Mouse (Mus musculus): Measurements from ENCODE around the gene Lck.

Gene Lck

DNA sequence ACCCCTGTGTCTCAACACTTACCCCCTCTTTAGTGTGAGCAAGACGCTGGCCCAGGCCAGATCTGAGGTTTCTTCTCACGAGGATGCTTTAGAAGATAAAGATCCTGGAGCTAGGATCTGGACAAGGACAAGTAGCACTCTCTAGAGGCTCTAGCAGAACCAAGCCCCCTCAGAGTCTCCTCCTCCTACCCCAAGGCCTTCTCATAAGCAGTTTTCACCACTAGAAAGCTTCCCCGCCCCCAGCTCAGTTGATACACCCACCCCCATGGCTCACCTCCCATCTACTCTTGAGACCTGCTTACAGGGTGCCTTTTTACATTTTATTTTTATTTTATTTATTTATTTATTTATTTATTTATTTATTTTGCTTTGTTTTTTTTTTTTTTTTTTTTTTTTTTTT lies 63.8 kb downstream of the Lck start:
- DNase-seq (ENCODE audit: low read depth, low spot score): no peak

DNA sequence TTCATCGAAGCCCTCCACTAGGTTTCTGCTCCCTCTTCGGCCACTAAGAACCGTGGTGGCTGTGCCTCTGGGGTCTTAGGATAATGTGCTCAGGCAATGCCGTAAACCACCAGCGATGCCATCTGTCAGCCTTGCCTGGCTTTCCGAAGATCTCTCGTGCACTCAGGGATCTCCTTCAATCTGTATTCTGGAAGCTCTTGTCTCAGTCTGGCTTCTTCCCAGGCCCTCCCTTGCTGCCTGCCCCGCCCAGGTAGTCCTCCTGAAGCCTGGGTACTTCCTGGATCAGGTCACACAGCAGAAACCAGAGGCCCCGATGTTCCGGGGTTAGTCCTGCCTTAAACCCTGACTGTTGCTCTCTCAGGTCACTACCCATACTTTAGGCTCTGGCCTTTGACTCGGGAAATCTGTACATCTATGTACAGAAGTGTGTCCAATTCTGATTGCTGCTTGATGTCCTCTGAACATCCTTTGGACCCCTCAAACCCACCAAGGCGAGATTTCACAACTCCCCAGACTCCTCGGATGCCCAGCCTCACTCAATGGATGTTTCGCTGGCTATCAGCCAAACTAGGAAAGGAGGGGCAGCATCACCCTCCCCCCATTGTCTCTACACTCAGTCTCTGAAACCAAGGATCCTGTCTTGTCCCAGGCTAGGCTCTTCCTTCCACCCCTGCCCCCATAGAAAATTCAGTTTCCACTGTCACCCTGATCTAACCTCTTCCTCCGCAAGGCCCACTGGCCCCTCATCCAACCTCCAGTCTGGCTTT lies 64.4 kb downstream of the Lck start:
- DNase-seq (ENCODE audit: low read depth, low spot score): no peak

DNA sequence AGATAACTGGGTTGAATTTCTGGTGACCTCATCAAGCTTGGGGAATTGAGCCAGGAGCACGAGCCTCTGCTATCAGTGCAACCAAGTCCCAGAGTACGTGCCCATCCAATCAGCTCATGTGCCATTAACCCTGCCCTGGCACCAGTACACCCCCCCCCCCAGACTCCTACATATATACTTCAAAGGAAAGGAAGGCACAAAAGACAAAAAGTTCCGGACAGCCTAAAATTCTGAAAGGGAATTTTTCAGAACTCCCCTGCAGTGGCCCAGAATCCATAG lies 65.3 kb downstream of the Lck start:
- no peak for DNase-seq (ENCODE audit: low read depth, low spot score)

DNA sequence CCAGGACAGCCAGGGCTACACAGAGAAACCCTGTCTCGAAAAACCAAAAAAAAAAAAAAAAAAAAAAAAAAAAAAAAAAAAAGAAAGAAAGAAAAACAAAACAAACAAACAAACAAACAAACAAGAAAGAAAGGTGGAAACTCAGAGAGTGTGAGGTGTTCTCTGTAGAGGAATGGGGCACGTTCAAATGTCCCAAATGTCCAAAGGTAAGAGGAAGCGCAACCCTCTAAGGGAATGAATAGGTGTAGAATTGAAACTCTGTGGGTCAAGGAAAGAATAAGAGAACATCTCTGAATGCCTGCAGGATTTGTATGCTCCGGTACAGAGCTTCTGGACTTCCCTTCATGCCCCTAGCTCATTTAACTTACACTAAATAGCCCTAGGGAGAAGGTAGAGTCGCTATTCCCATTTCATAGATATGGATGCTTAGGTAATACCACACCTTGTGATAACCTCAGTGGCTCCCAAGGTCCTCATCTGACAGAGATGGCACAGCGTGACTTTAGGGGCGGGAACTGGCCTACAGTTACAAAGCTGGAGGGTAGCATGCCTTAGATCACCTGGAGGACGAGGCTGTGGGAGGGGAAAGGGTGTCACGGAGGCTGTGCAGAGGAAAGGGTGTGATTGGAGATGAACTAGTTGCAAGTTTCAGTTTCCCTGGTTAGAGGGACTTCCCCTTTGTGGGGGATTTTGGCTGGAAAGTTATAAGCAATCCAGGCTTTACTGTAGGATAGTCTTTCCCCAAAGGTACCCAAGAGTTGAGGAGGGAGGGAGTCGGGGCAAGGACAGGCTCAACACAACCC lies 65.8 kb downstream of the Lck start:
- no peak for DNase-seq (ENCODE audit: low read depth, low spot score)

DNA sequence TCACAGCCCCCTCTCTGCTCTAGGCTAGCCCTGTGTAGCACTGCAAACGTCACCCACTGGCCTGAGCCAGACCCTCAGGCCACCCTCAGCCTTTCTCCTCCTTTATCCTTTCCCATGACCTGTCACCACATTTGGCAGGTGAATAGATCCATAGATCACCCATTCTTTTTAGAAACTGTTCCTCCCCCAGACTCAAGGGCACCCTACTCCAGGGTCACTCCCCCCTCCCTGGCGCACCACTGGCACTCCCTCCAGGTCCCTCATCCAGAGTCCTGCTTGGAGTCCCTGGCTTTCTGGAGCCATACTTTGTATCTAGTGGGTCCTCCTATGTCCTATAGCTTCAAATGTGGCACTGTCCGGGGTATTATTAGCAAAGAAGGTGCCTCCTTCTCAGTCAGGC lies 67.9 kb downstream of the Lck start:
- DNase-seq (ENCODE audit: low read depth, low spot score): no peak

DNA sequence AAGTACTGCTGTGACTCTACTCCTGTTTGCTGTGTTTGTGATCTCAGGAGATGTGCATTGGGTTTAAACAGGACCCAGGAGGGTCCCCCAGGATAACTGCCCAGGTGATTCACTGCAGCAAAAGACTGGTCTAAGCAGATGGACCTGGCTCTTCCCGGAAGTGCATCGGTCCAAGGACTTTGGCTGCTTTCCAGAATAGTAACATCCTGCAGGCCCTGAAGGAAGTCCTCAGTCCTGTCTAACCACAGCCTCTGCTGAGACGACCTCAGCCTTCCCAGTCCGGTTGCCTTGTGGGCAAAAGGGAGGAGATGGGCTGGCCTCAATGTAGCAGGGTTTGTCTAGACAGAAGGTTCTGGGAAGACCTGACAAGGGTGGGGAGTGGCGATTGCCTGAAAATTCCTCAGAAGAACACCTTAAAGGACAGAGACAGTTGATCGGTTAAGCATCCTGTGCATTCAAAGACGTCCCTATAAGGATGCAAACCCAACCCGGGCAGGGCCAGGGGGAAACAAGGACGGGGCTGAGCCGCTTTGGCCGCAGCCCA lies 70.5 kb downstream of the Lck start:
- DNase-seq (ENCODE audit: low read depth, low spot score): no peak

DNA sequence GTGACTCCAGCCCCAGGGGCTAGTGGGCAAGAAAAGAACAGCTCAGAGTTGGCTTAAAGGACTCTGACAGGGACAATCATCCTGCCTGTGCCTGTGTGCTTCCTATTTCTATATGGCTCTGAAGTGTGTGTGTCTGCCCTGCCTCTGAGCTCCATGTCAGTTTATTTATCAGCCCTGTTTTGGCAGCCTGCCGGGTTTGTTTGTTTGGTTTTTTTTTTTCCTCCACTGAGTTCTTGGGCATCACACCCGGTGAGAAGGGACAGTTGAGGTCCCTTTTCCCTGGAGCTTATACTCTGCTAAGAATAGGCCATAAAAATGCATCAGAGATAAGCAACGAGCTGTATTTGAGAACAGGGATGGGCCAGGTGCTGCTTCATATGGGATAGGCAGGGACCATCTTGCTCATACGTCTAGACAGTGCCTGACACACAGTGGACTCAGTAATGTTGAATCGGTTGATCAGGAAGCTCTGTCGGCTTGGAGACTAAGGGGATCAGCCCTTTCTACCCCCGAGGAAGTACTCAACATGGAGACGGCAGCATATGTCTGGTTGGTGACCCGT lies 71.0 kb downstream of the Lck start:
- DNase-seq (ENCODE audit: low read depth, low spot score): no peak

DNA sequence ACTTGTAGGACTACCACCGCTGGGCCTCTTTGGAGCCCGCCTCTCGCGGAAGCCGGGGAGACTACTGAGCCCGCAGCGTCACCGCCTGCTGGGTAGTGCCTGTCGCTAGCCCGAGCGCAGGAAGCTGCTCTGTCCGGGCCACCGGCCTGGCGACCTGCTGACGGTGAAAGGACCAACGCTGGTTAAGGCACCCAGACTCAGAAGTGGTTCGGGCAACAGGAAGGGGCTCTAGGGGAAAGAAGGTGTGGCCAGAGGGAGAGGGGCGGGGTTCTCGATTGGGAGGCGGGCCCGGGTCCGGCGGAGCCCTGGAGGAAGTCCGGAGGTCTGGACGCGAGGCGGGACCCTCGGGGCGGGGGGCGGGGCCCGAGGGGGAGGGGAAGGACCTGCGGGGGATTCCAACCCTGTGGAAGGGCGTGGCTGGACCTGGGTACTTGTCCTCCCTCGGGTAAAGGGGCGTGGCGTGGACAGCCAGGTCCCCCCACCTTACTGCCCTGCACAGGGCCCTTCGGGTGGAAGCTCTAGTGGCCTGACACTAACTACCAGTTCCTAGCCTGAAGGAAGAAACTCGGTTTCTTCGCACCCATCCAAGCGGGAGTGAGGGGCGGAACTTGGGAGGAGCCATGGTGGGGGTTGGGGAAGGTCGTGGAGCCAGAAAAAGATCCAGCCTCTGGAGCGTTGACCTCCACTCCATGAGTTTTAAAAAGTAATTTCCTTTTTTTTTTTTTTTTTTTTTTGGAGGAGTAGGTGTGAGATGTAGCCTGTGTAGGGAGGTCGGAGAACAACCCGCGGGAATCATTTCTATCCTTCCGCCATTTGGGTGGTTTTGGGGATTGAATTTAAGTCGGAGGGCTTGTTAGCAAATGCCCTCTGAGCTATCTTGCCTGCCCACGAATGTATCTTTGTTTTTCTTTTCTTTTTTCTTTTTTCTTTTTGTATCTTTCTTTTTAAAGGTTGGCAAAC lies 72.6 kb downstream of the Lck start:
- peak; percentile 80 for DNase-seq (ENCODE audit: low read depth, low spot score)

DNA sequence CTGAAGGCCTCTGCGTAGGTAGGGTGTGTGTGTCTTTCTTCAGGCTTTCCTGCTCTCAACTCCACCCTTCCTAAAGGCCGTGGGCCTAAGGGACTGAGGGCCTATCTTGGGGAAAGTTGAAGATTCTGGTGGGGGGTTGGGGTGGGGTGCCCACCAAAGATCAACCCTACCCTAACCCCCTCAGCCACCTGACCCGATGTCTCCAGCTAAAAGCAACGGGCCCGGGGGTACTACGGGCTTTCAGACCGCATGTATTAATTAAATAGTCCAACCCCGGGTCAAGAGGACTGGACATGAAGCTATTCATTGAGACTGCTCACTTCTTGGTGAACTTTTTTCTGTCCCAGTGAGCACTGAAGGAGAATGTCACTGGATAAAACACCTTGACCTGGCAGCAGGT lies 73.4 kb downstream of the Lck start:
- no peak for DNase-seq (ENCODE audit: low read depth, low spot score)

DNA sequence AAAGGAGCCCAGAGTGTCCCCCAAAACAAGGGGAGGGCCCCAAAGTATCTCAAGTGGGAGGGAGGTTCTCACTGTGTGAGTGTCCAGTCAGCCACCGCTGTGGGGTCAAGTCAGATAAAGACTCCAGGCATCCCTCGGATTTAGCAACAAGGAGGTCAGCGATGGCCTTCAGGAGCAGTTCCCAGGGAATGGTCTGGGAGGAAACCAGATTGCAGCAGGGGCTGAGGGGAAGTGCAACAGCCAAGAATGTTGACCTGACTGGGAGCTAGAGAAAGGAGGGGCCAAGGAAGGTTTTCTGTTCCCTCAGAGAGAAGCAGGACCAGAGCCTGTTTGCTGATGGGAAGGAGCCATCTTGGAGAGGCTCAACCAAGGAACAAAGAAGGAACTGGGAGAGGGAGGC lies 74.5 kb downstream of the Lck start:
- DNase-seq (ENCODE audit: low read depth, low spot score): no peak
